Mouse (Mus musculus): ENCODE data around the gene Gm48551. TPM values are rescaled to one million over a fixed set of nuclear protein-coding genes. Genes with fewer than 3 reads are reported as not detected.

Gm48551 gene
- polyA plus RNA-seq, 1 experiment from 2014 or later: 1.1 TPM

DNA sequence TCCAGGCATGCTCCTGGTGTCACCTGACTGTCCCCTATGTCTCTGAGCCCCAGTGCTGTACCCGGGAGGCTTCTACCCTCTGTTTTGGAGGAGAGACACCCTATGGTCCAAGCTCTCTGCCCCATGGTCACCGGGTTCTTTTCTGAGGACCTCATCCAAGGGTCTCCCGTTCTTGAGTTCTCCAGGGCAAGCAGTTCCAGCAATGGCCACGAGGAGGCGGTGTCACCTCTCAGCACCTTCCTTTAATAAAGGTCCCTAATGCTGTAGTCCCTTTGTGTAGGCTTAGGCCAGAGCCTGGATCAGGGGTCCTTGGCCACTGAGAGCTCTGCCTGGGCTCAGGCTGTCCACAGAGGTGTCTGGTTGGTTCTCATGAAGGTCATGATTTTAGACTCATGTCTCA, 10.9 kb downstream of the Gm48551 start:
- Histone ChIP-seq H3K4me1 (replicated peaks; ENCODE audit: control insufficient read depth, insufficient read depth) (peaks cover 3% of the 10 kb centered on the region; the same call in 1 of the 2 replicates), H3K9ac (ENCODE audit: low read length) (no peak overlapping the region), H3K36me3 (ENCODE audit: control insufficient read depth, insufficient read depth, low read length) (peaks cover 14% of the 10 kb centered on the region; the same call in 1 of the 2 replicates), H3K9me3 (ENCODE audit: control insufficient read depth, low read length) (no peaks in the 10 kb centered on the region), H3K4me2 (replicated peaks; ENCODE audit: low read depth) (no peak overlapping the region), H3K4me3 (ENCODE audit: low read depth, low read length) (no peak overlapping the region), H3K27ac (replicated peaks) (no peak overlapping the region), H3K27me3 (ENCODE audit: control insufficient read depth, insufficient read depth, low read length) (no peaks in the 10 kb centered on the region)
- TF ChIP-seq CTCF (IDR thresholded peaks at IDR 0.05; ENCODE audit: low read depth): peak; percentile 97
- no peak for TF ChIP-seq EP300 (optimal IDR thresholded peaks at IDR 0.05)
- 18% methylated on average over 5 of the region's 5 CpGs for WGBS
- ATAC-seq (ENCODE audit: low FRiP score, low TSS enrichment) (no peak), DNase-seq (ENCODE audit: low spot score) (peak; percentile 78)

DNA sequence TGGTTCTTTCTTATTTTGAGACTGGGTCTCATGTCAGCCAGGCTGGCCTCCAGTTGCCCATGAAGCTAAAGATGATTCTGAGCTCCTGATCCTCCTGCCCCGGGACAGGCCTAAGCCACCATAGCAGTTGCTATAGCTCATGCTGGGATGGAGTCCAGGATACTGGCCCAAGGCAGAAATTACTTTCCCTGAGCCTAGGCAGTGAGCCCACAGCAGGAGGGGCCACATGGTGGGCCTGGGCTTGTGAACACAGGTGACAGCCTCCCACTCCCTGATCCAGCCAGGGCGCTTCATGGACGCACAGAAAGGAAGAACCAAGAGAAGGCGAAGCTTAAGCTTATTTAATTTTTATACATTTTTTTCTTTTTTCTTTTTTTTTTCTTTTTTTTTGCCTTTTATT, 11.6 kb downstream of the Gm48551 start:
- H3K27ac ChIP-seq (replicated peaks): no peak overlapping the region
- peaks cover 3% of the 10 kb centered on the region; the same call in 1 of the 2 replicates for H3K4me1 ChIP-seq (replicated peaks; ENCODE audit: control insufficient read depth, insufficient read depth)
- no peaks in the 10 kb centered on the region for H3K9me3 ChIP-seq (ENCODE audit: control insufficient read depth, low read length)
- DNase-seq (ENCODE audit: low spot score) (no peak), ATAC-seq (ENCODE audit: low FRiP score, low TSS enrichment) (no peak)
- peaks cover 19% of the 10 kb centered on the region; the same call in 1 of the 2 replicates for H3K36me3 ChIP-seq (ENCODE audit: control insufficient read depth, insufficient read depth, low read length)
- no peak overlapping the region for H3K4me2 ChIP-seq (replicated peaks; ENCODE audit: low read depth)
- no peak overlapping the region for H3K9ac ChIP-seq (ENCODE audit: low read length)
- WGBS: 88% methylated on average over 4 of the region's 4 CpGs
- TF ChIP-seq EP300 (optimal IDR thresholded peaks at IDR 0.05) (no peak), CTCF (IDR thresholded peaks at IDR 0.05; ENCODE audit: low read depth) (no peak)
- H3K27me3 ChIP-seq (ENCODE audit: control insufficient read depth, insufficient read depth, low read length): no peaks in the 10 kb centered on the region
- H3K4me3 ChIP-seq (ENCODE audit: low read depth, low read length): no peak overlapping the region

DNA sequence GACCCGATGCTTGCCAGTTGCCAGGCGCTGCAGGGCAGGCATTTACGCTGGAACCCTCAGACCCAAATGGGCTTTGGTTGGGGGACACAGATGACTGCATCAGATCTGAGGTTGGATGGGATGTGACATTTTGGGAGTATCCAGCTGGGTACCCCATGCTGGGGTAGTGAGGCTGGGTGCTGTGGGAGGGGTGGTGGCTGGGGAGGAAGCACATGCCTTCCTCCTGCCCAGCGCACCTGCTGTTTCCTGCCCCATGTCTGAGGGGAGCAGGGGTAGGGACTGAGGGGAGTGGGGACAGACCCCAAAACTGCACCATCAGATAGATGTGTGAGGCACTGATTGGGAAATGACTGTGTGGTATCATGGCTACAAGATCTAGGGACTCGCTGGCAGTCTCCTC, 12.5 kb downstream of the Gm48551 start:
- H3K4me1 ChIP-seq (replicated peaks; ENCODE audit: control insufficient read depth, insufficient read depth): peaks cover 3% of the 10 kb centered on the region
- WGBS: 81% methylated on average over 5 of the region's 5 CpGs
- no peak for ATAC-seq (ENCODE audit: low FRiP score, low TSS enrichment)

DNA sequence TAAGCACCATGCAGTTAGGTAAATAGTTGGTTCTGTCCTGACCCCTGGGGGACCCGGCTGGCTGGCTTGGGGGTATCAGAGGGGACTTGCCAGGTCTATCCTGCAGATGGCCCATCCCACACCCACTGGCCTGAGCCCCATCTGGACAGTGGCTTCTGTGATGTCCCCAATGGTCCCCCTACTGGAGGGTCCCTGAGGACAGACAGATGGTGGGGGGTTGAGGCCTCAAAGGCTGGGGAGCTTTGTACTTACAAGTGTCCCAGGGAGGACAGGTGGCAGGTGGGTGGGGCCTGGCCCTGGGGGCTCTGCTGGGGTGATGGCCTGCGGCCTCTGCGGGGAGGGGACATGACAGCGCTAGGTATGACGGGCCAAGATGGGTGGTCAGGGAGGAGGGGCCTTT, 15.0 kb downstream of the Gm48551 start:
- H3K27ac ChIP-seq (replicated peaks): no peak overlapping the region
- 84% methylated on average over 5 of the region's 5 CpGs for WGBS
- TF ChIP-seq EP300 (optimal IDR thresholded peaks at IDR 0.05): no peak
- no peak for TF ChIP-seq CTCF (IDR thresholded peaks at IDR 0.05; ENCODE audit: low read depth)

More for the DNA sequence above, 12.5 kb downstream of the Gm48551 start:
- Histone ChIP-seq H3K9ac (ENCODE audit: low read length) (no peak overlapping the region), H3K4me2 (replicated peaks; ENCODE audit: low read depth) (no peak overlapping the region), H3K27me3 (ENCODE audit: control insufficient read depth, insufficient read depth, low read length) (no peaks in the 10 kb centered on the region), H3K4me3 (ENCODE audit: low read depth, low read length) (no peak overlapping the region), H3K9me3 (ENCODE audit: control insufficient read depth, low read length) (no peaks in the 10 kb centered on the region), H3K27ac (replicated peaks) (no peak overlapping the region), H3K36me3 (ENCODE audit: control insufficient read depth, insufficient read depth, low read length) (peaks cover 19% of the 10 kb centered on the region; the same call in 1 of the 2 replicates)
- TF ChIP-seq EP300 (optimal IDR thresholded peaks at IDR 0.05) (no peak), CTCF (IDR thresholded peaks at IDR 0.05; ENCODE audit: low read depth) (no peak)
- DNase-seq (ENCODE audit: low spot score): no peak

DNA sequence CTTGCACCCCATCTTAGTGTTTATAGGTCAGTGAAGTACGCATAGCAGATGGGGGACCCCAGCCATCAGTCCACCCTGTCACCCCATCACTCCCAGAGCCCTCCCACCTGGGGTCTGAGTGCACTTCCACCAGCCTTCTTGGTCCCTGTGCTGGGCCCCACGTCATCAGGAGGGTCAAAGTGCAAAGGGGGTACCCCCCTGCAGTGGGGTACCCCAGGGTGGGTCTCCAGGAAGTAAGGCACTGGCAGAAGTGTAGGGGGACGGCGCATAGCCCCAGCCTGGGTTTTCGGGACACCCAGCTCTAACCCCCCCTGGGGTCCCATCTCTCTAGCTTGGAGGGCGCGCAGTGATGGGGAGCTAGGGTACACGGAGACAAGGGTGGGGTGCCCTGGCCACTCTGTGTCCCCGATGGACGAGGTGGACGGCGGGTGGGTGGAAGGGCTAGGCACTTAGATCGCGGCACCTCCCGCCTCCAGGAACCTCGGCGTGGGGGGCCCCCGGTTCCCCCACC, 15.6 kb downstream of the Gm48551 start:
- Histone ChIP-seq H3K4me2 (replicated peaks; ENCODE audit: low read depth) (no peak overlapping the region), H3K9me3 (ENCODE audit: control insufficient read depth, low read length) (no peaks in the 10 kb centered on the region), H3K27ac (replicated peaks) (no peak overlapping the region), H3K4me3 (ENCODE audit: low read depth, low read length) (no peak overlapping the region), H3K4me1 (replicated peaks; ENCODE audit: control insufficient read depth, insufficient read depth) (peaks cover 8% of the 10 kb centered on the region), H3K27me3 (ENCODE audit: control insufficient read depth, insufficient read depth, low read length) (no peaks in the 10 kb centered on the region), H3K9ac (ENCODE audit: low read length) (no peak overlapping the region), H3K36me3 (ENCODE audit: control insufficient read depth, insufficient read depth, low read length) (peaks cover 27% of the 10 kb centered on the region)
- no peak for DNase-seq (ENCODE audit: low spot score)
- no peak for ATAC-seq (ENCODE audit: low FRiP score, low TSS enrichment)
- no peak for TF ChIP-seq EP300 (optimal IDR thresholded peaks at IDR 0.05)
- TF ChIP-seq CTCF (IDR thresholded peaks at IDR 0.05; ENCODE audit: low read depth): no peak
- WGBS: 78% methylated on average over 18 of the region's 18 CpGs

More for the DNA sequence above, 15.0 kb downstream of the Gm48551 start:
- Histone ChIP-seq H3K9me3 (ENCODE audit: control insufficient read depth, low read length) (no peaks in the 10 kb centered on the region), H3K4me1 (replicated peaks; ENCODE audit: control insufficient read depth, insufficient read depth) (peaks cover 8% of the 10 kb centered on the region), H3K27me3 (ENCODE audit: control insufficient read depth, insufficient read depth, low read length) (no peaks in the 10 kb centered on the region), H3K9ac (ENCODE audit: low read length) (no peak overlapping the region), H3K4me3 (ENCODE audit: low read depth, low read length) (no peak overlapping the region), H3K4me2 (replicated peaks; ENCODE audit: low read depth) (no peak overlapping the region), H3K36me3 (ENCODE audit: control insufficient read depth, insufficient read depth, low read length) (peaks cover 24% of the 10 kb centered on the region; the same call in 1 of the 2 replicates)
- DNase-seq (ENCODE audit: low spot score) (no peak), ATAC-seq (ENCODE audit: low FRiP score, low TSS enrichment) (no peak)

DNA sequence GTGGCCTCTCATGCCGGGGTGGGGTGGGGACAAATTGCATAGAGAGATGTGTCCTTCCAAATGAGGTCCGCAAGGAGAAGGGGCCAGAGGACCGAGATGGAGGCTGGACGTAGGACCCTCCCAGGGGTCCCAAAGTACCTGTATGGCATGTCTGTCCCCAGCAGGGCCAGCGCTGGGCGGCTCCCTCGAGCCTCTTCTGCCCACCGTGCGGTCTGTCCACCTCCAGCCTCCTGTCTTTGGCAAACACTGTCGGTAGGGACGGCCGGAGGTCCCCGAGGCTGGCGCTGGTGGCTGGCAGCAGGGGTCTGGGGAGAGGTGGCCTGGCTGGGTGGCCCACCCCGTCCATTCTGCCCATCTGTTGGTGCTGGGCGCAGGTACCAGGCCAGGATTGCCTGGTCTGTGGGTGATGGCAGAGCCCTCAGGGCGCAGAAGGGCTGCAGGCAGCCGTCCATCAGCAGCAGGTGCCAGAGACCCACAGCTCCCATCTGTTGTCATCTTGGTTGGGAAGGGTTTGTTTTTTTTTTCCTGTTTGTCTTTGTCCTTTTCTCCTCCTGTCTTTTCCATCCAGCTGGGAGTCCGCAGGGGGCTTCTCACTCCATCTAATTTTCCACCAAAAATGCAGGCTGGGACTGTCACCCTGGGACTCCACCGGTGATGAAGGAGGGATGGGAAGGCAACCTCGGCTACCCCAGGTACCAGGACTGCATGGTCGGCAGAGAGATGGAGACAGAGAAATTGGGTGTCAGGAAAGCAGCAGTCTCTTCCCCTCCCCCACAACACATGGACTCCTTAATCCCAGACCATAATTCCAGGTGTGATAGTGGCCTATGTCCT, 16.3 kb downstream of the Gm48551 start:
- H3K9me3 ChIP-seq (ENCODE audit: control insufficient read depth, low read length): no peaks in the 10 kb centered on the region
- TF ChIP-seq EP300 (optimal IDR thresholded peaks at IDR 0.05) (no peak), CTCF (IDR thresholded peaks at IDR 0.05; ENCODE audit: low read depth) (no peak)
- peaks cover 8% of the 10 kb centered on the region for H3K4me1 ChIP-seq (replicated peaks; ENCODE audit: control insufficient read depth, insufficient read depth)
- no peak overlapping the region; the same call in 1 of the 2 replicates for H3K27ac ChIP-seq (replicated peaks)
- H3K9ac ChIP-seq (ENCODE audit: low read length): no peak overlapping the region
- peaks cover 30% of the 10 kb centered on the region for H3K36me3 ChIP-seq (ENCODE audit: control insufficient read depth, insufficient read depth, low read length)
- H3K27me3 ChIP-seq (ENCODE audit: control insufficient read depth, insufficient read depth, low read length): no peaks in the 10 kb centered on the region
- ATAC-seq (ENCODE audit: low FRiP score, low TSS enrichment) (no peak), DNase-seq (ENCODE audit: low spot score) (no peak)
- no peak overlapping the region for H3K4me3 ChIP-seq (ENCODE audit: low read depth, low read length)
- 70% methylated on average over 22 of the region's 22 CpGs for WGBS
- H3K4me2 ChIP-seq (replicated peaks; ENCODE audit: low read depth): no peak overlapping the region
